Mouse (Mus musculus): Measurements from ENCODE around the gene Amotl1. TPM values are rescaled to one million over a fixed set of nuclear protein-coding genes. Genes with fewer than 3 reads are reported as not detected.

Gene Amotl1
- polyA plus RNA-seq, 1 experiment, result not detected

- Histone ChIP-seq H3K27me3 (replicated peaks) (peaks cover 54% of the 10 kb centered on the region), H3K4me3 (replicated peaks) (no peak overlapping the region), H3K9me3 (peaks cover 10% of the 10 kb centered on the region), H3K4me1 (peaks cover 15% of the 10 kb centered on the region), H3K36me3 (replicated peaks; ENCODE audit: low read length) (no peaks in the 10 kb centered on the region)
- TF ChIP-seq FLI1 (IDR thresholded peaks at IDR 0.05; ENCODE audit: low read length), result no peak
- TF ChIP-seq GATA1 (IDR thresholded peaks at IDR 0.05; ENCODE audit: borderline replicate concordance, low read length), result no peak
Observed at GRCm38 (mm10) chr9:14608521-14608920, 36.3 kb downstream of the Amotl1 start.

- TF ChIP-seq FLI1 (IDR thresholded peaks at IDR 0.05; ENCODE audit: low read length) (no peak), GATA1 (IDR thresholded peaks at IDR 0.05; ENCODE audit: borderline replicate concordance, low read length) (no peak)
- H3K27me3 ChIP-seq (replicated peaks), result peaks cover 49% of the 10 kb centered on the region
- H3K36me3 ChIP-seq (replicated peaks; ENCODE audit: low read length), result no peaks in the 10 kb centered on the region
- H3K4me3 ChIP-seq (replicated peaks), result no peak overlapping the region
- peaks cover 15% of the 10 kb centered on the region for H3K4me1 ChIP-seq
- H3K9me3 ChIP-seq, result peaks cover 17% of the 10 kb centered on the region
Observed at GRCm38 (mm10) chr9:14607464-14607863, 37.4 kb downstream of the Amotl1 start.

- H3K4me1 ChIP-seq, result peaks cover 15% of the 10 kb centered on the region
- no peak for TF ChIP-seq FLI1 (IDR thresholded peaks at IDR 0.05; ENCODE audit: low read length)
- TF ChIP-seq GATA1 (IDR thresholded peaks at IDR 0.05; ENCODE audit: borderline replicate concordance, low read length), result no peak
- H3K4me3 ChIP-seq (replicated peaks), result no peak overlapping the region
- peaks cover 39% of the 10 kb centered on the region for H3K27me3 ChIP-seq (replicated peaks)
- peaks cover 21% of the 10 kb centered on the region for H3K9me3 ChIP-seq
- no peaks in the 10 kb centered on the region for H3K36me3 ChIP-seq (replicated peaks; ENCODE audit: low read length)
Observed at GRCm38 (mm10) chr9:14605992-14606391, 38.9 kb downstream of the Amotl1 start.

- no peak for TF ChIP-seq FLI1 (IDR thresholded peaks at IDR 0.05; ENCODE audit: low read length)
- TF ChIP-seq GATA1 (IDR thresholded peaks at IDR 0.05; ENCODE audit: borderline replicate concordance, low read length), result no peak
- Histone ChIP-seq H3K36me3 (replicated peaks; ENCODE audit: low read length) (no peaks in the 10 kb centered on the region), H3K9me3 (peaks cover 28% of the 10 kb centered on the region), H3K4me3 (replicated peaks) (no peak overlapping the region), H3K4me1 (peaks cover 18% of the 10 kb centered on the region), H3K27me3 (replicated peaks) (peaks cover 37% of the 10 kb centered on the region)
Observed at GRCm38 (mm10) chr9:14604363-14604762, 40.5 kb downstream of the Amotl1 start.

- no peak for TF ChIP-seq FLI1 (IDR thresholded peaks at IDR 0.05; ENCODE audit: low read length)
- no peak for TF ChIP-seq GATA1 (IDR thresholded peaks at IDR 0.05; ENCODE audit: borderline replicate concordance, low read length)
- Histone ChIP-seq H3K4me1 (peaks cover 27% of the 10 kb centered on the region), H3K27me3 (replicated peaks) (peaks cover 30% of the 10 kb centered on the region), H3K4me3 (replicated peaks) (no peak overlapping the region), H3K9me3 (peaks cover 28% of the 10 kb centered on the region), H3K36me3 (replicated peaks; ENCODE audit: low read length) (no peaks in the 10 kb centered on the region)
Observed at GRCm38 (mm10) chr9:14603475-14603874, 41.4 kb downstream of the Amotl1 start.

- Histone ChIP-seq H3K36me3 (replicated peaks; ENCODE audit: low read length) (no peaks in the 10 kb centered on the region), H3K27me3 (replicated peaks) (peaks cover 20% of the 10 kb centered on the region), H3K4me1 (peaks cover 38% of the 10 kb centered on the region), H3K9me3 (peaks cover 20% of the 10 kb centered on the region), H3K4me3 (replicated peaks) (no peak overlapping the region)
- TF ChIP-seq GATA1 (IDR thresholded peaks at IDR 0.05; ENCODE audit: borderline replicate concordance, low read length), result no peak
Observed at GRCm38 (mm10) chr9:14599799-14600198, 45.1 kb downstream of the Amotl1 start.

- TF ChIP-seq FLI1 (IDR thresholded peaks at IDR 0.05; ENCODE audit: low read length) (no peak), GATA1 (IDR thresholded peaks at IDR 0.05; ENCODE audit: borderline replicate concordance, low read length) (no peak)
Observed at GRCm38 (mm10) chr9:14598157-14598556, 46.7 kb downstream of the Amotl1 start.

GRCm38 (mm10) chr9:14597429-14597828 is 47.4 kb downstream of the Amotl1 start:
- Histone ChIP-seq H3K4me3 (replicated peaks) (no peak overlapping the region), H3K4me1 (peaks cover 31% of the 10 kb centered on the region), H3K27me3 (replicated peaks) (peaks cover 25% of the 10 kb centered on the region), H3K9me3 (peaks cover 11% of the 10 kb centered on the region), H3K36me3 (replicated peaks; ENCODE audit: low read length) (no peaks in the 10 kb centered on the region)
- no peak for TF ChIP-seq FLI1 (IDR thresholded peaks at IDR 0.05; ENCODE audit: low read length)
- no peak for TF ChIP-seq GATA1 (IDR thresholded peaks at IDR 0.05; ENCODE audit: borderline replicate concordance, low read length)

More at GRCm38 (mm10) chr9:14598157-14598556, 46.7 kb downstream of the Amotl1 start:
- Histone ChIP-seq H3K36me3 (replicated peaks; ENCODE audit: low read length) (no peaks in the 10 kb centered on the region), H3K27me3 (replicated peaks) (peaks cover 20% of the 10 kb centered on the region), H3K9me3 (peaks cover 15% of the 10 kb centered on the region), H3K4me1 (peaks cover 31% of the 10 kb centered on the region), H3K4me3 (replicated peaks) (no peak overlapping the region)

- no peaks in the 10 kb centered on the region for H3K36me3 ChIP-seq (replicated peaks; ENCODE audit: low read length)
- no peak overlapping the region for H3K4me3 ChIP-seq (replicated peaks)
- H3K27me3 ChIP-seq (replicated peaks), result peaks cover 30% of the 10 kb centered on the region
- H3K9me3 ChIP-seq, result peaks cover 11% of the 10 kb centered on the region
- peaks cover 31% of the 10 kb centered on the region for H3K4me1 ChIP-seq
- TF ChIP-seq GATA1 (IDR thresholded peaks at IDR 0.05; ENCODE audit: borderline replicate concordance, low read length) (no peak), FLI1 (IDR thresholded peaks at IDR 0.05; ENCODE audit: low read length) (no peak)
Observed at GRCm38 (mm10) chr9:14596858-14597257, 48.0 kb downstream of the Amotl1 start.

GRCm38 (mm10) chr9:14596427-14596826 is 48.4 kb downstream of the Amotl1 start:
- Histone ChIP-seq H3K4me1 (peaks cover 31% of the 10 kb centered on the region), H3K9me3 (peaks cover 9% of the 10 kb centered on the region), H3K4me3 (replicated peaks) (no peak overlapping the region), H3K36me3 (replicated peaks; ENCODE audit: low read length) (no peaks in the 10 kb centered on the region), H3K27me3 (replicated peaks) (peaks cover 29% of the 10 kb centered on the region)
- TF ChIP-seq FLI1 (IDR thresholded peaks at IDR 0.05; ENCODE audit: low read length), result no peak
- TF ChIP-seq GATA1 (IDR thresholded peaks at IDR 0.05; ENCODE audit: borderline replicate concordance, low read length), result no peak

GRCm38 (mm10) chr9:14595893-14596292 is 49.0 kb downstream of the Amotl1 start:
- H3K9me3 ChIP-seq, result peaks cover 7% of the 10 kb centered on the region; the same call in 1 of the 2 replicates
- H3K36me3 ChIP-seq (replicated peaks; ENCODE audit: low read length), result no peaks in the 10 kb centered on the region
- H3K4me3 ChIP-seq (replicated peaks), result no peak overlapping the region
- TF ChIP-seq FLI1 (IDR thresholded peaks at IDR 0.05; ENCODE audit: low read length), result no peak
- TF ChIP-seq GATA1 (IDR thresholded peaks at IDR 0.05; ENCODE audit: borderline replicate concordance, low read length), result no peak
- peaks cover 31% of the 10 kb centered on the region for H3K4me1 ChIP-seq
- H3K27me3 ChIP-seq (replicated peaks), result peaks cover 26% of the 10 kb centered on the region
